Mouse (Mus musculus): ENCODE results near the gene Apobec4.

The Apobec4 gene

GRCm38 (mm10) chr1:152750312-152750965 lies at the start of gene Apobec4:
Gene Apobec4 (plus strand): TSS chr1:152750551.
- DNase-seq (ENCODE audit: low spot score in 2 of 2) = peak; percentile 40 to 46

- no peak for DNase-seq (ENCODE audit: low spot score in 2 of 2)
These were observed 49.3 kb upstream of the Apobec4 start for GRCm38 (mm10) chr1:152701066-152701465.

- DNase-seq (ENCODE audit: low spot score in 2 of 2) = no peak
These were observed 47.4 kb upstream of the Apobec4 start for GRCm38 (mm10) chr1:152702920-152703319.

- DNase-seq (ENCODE audit: low spot score in 2 of 2) = no peak
These were observed 46.4 kb upstream of the Apobec4 start for GRCm38 (mm10) chr1:152703941-152704340.

GRCm38 (mm10) chr1:152707560-152707959 lies 42.8 kb upstream of the Apobec4 start:
- no peak for DNase-seq (ENCODE audit: low spot score in 2 of 2)

- no peak for DNase-seq (ENCODE audit: low spot score in 2 of 2)
These were observed 39.3 kb upstream of the Apobec4 start for GRCm38 (mm10) chr1:152711037-152711436.

GRCm38 (mm10) chr1:152713924-152714323 lies 36.4 kb upstream of the Apobec4 start:
- no peak for DNase-seq (ENCODE audit: low spot score in 2 of 2)

GRCm38 (mm10) chr1:152714405-152714804 lies 35.9 kb upstream of the Apobec4 start:
- no peak for DNase-seq (ENCODE audit: low spot score in 2 of 2)

GRCm38 (mm10) chr1:152717329-152717728 lies 33.0 kb upstream of the Apobec4 start:
- DNase-seq (ENCODE audit: low spot score in 2 of 2) = no peak

- DNase-seq (ENCODE audit: low spot score in 2 of 2) = no peak
These were observed 32.2 kb upstream of the Apobec4 start for GRCm38 (mm10) chr1:152718200-152718599.

GRCm38 (mm10) chr1:152720969-152721368 lies 29.4 kb upstream of the Apobec4 start:
- DNase-seq (ENCODE audit: low spot score in 2 of 2) = no peak

- DNase-seq (ENCODE audit: low spot score in 2 of 2) = no peak
These were observed 28.7 kb upstream of the Apobec4 start for GRCm38 (mm10) chr1:152721535-152722198.

GRCm38 (mm10) chr1:152724286-152724685 lies 26.1 kb upstream of the Apobec4 start:
- DNase-seq (ENCODE audit: low spot score in 2 of 2) = no peak

GRCm38 (mm10) chr1:152726095-152726494 lies 24.3 kb upstream of the Apobec4 start:
- DNase-seq (ENCODE audit: low spot score in 2 of 2) = no peak

- no peak for DNase-seq (ENCODE audit: low spot score in 2 of 2)
These were observed 22.6 kb upstream of the Apobec4 start for GRCm38 (mm10) chr1:152727604-152728236.

- DNase-seq (ENCODE audit: low spot score in 2 of 2) = no peak
These were observed 11.6 kb upstream of the Apobec4 start for GRCm38 (mm10) chr1:152738793-152739192.

GRCm38 (mm10) chr1:152739374-152739773 lies 11.0 kb upstream of the Apobec4 start:
- DNase-seq (ENCODE audit: low spot score in 2 of 2) = no peak

GRCm38 (mm10) chr1:152743095-152743826 lies 7.1 kb upstream of the Apobec4 start:
- DNase-seq (ENCODE audit: low spot score in 2 of 2) = no peak

- peak; percentile 91 to 93 for DNase-seq (ENCODE audit: low spot score in 2 of 2)
These were observed 3.9 kb upstream of the Apobec4 start for GRCm38 (mm10) chr1:152746426-152746825.

- DNase-seq (ENCODE audit: low spot score in 2 of 2) = no peak
These were observed 1.1 kb upstream of the Apobec4 start for GRCm38 (mm10) chr1:152749276-152749675.

- DNase-seq (ENCODE audit: low spot score in 2 of 2) = no peak
These were observed 11.4 kb downstream of the Apobec4 start for GRCm38 (mm10) chr1:152761791-152762190.
